Mouse (Mus musculus): ENCODE data around the gene Erp44.

DNA sequence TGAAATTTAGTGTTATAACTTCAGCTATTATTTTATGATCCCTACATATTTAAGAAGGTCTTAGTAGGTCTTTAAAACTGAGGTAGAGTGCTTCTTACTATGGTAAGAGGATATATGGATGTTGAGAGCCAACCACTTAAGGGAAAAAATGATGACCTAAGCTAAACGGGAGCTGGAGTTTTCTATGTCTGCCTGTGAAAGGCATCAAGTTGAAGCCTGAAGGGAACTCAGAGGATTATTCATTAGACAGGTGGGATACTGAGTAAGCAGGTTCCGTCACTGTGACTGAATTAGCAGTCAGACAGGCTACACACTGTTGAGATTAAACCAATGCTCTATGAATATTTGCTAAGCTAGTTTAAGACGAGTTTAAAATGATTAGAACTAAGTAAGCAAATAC is 2.3 kb downstream of the Erp44 start:
- TF ChIP-seq POLR2A (IDR thresholded peaks at IDR 0.05; ENCODE audit: low read depth, low read length) (no peak), CTCF (IDR thresholded peaks at IDR 0.05; ENCODE audit: borderline replicate concordance, insufficient read depth, low read length) (no peak)

Measured in embryonic fibroblast, embryonic 13.5 days (primary cell).